Mouse (Mus musculus): ENCODE results near the gene Gpr162. TPM values are rescaled to one million over a fixed set of nuclear protein-coding genes. Genes with fewer than 3 reads are reported as not detected.
"Not testable (repeated sequence)": the region's sequence is repeated elsewhere in the genome, so short reads cannot be mapped to it uniquely, and the experiment has no call there.

The Gpr162 gene
- not detected in 2 replicates for total RNA-seq (2015; ENCODE audit: low replicate concordance)
- total RNA-seq (2017; ENCODE audit: low replicate concordance) = not detected in 2 replicates

GRCm38 (mm10) chr6:124863658-124864298, at the start of gene Gpr162:
TSS of gene Gpr162 (minus strand) at chr6:124863983.
- no peak for ATAC-seq (replicated peaks; ENCODE audit: low FRiP score, poor library complexity, severe bottlenecking)

DNA sequence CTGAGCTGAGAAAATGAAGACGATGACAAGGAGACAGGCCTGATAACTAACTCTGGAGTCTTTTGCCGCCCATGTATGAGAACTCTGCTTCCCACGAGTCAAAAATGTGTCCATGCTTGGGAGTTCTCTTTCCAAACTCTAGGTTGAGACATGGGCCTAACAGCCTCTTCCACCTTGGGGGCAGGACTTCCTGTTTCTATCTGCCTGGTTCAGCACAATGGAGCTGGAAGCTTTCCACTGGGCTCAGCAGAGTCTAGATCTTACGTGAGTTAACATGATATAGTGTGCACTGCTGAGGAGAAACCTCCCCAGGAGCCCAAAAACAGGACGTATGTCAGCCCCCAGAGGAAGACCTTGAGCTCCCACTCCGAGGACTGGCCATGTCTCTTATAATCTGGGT, 49.4 kb upstream of the Gpr162 start:
- ATAC-seq (replicated peaks; ENCODE audit: low FRiP score, poor library complexity, severe bottlenecking) = no peak

DNA sequence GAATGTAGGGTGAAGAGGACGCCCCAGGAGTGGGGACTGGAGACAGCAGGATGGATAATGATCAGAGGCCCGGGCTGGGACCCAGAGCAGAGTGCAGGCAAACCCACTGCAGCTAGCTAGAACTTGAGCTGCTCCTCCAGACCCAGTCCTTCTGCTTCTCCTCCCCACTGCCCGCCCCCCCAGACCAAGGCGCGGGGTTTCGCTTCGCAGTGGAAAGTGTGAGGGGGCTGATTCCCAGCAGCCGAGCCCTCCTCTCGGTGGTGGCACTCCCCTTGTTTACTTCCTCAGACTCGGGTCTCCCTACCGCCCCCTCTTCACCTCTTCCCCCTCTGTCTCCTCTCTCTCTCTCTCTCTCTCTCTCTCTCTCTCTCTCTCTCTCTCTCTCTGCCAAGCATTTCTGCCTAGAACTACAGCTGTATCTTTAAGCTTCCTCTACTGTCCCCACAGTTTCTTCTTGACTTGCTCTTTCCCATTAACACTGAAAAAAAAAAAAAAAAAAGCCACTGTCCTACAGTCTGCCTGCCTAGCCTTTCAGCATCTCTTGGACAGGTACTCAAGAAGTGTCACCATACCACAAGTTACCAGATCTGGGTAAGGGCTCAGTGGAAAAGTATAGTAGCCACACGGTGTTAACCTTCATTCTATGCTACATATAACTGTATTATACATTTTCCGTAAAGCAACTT, 47.9 kb upstream of the Gpr162 start, which contains the start of gene Lag3:
Lag3 (minus strand) TSS at position 173 of the 686 bp plus-strand sequence.
- ATAC-seq (replicated peaks; ENCODE audit: low FRiP score, poor library complexity, severe bottlenecking) = no peak

DNA sequence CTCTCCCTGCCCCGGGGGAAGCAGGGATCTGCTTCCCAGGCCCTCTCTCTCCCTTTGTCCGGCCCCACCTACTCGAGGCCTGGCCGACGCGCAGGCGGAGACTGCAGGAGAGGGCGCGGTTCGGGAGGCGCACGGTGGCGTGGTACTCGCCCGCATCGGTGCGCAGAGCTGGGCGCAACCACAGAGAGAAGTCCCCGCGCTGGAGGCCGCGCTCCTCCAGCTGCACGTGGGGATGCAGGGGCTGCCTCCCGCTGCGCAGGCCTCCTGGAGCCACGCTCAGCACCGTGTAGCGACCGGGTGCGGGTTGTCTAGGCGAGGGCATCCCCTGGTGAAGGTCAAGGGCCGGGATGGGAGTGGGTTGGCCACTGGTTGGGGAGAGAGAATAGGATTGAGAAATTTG, 46.2 kb upstream of the Gpr162 start:
- no peak for ATAC-seq (replicated peaks; ENCODE audit: low FRiP score, poor library complexity, severe bottlenecking)

GRCm38 (mm10) chr6:124907767-124908166, 44.0 kb upstream of the Gpr162 start:
- no peak for ATAC-seq (replicated peaks; ENCODE audit: low FRiP score, poor library complexity, severe bottlenecking)

DNA sequence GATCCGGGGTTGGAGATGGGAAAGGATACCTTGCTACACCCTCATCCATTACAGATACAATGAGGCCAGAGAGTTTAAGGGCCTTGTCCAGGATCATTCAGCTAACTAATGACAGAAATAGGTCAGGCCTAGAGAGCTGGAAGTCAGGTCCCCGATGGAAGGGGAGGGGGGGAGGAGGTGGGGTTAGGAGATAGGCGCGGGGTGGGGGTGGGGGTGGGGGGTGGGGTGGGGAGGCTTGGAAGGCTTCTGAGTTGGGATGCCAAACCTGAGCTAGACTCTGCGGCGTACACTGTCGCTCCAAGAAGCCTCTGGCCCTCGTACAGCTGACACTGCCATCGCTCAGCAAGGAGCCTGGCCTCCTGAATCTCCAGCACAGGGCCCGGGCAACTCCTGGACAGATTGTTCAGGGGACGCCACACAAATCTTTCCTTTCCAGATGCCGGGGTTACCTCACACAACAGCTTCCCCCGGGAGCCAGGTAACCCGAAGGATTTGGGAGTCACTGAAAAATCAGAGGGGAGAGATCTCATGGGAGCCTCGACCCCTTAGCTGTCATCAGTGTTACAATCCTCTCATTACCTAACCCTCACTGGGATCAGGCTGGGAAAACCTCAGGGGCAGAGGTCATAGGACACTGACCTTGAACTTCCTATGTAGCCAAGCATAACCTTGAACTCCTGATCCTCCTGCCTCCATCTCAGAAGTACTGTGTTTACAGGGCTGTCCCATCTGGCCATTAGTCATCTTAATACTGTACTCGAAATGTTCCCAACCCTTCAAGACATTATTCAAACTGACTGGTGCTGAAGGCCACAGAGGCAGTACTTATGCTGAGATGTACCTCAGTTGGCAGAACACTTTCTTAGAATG, 41.4 kb upstream of the Gpr162 start:
- ATAC-seq (replicated peaks; ENCODE audit: low FRiP score, poor library complexity, severe bottlenecking) = no peak

DNA sequence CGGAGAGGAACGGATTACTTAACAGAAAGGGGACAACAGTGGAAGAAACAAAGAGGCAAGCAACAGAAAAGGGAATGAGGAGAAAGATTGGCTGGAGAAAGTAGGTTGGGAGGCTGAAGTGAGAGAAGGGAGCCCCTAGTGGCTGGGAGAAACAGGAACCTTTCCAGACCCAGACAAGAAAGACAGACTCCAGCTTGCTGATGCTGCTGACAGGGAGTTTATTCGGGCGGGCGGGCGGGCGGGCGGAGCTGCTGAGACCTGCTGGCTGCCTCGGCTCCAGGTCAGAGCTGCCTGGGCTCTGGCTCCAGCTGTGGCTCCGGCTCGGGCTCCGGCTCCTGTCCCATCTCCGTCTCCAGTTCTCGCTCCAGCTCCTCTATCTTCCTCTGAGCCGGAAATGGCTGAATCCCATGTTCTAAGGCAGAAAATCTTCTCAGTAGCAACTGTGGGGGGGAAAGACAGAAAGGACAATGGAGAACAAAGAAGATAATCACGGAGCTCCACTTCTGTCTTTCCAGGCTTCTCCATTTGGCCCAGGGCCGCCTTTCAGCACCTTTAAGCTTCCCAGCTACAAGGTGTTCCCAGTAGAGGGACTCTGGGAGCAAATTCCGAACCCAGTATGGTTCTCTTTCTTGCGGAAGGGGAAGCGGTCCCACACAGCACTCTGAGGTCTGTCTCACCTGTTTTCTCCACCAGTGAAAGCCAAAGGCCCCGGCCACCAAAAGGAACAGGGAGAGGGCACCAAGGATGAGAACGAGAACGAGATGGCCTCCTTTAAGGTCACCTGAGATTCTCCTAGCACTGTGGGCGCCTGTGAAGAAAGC, 40.6 kb upstream of the Gpr162 start:
- peak; percentile 73 for ATAC-seq (replicated peaks; ENCODE audit: low FRiP score, poor library complexity, severe bottlenecking)

DNA sequence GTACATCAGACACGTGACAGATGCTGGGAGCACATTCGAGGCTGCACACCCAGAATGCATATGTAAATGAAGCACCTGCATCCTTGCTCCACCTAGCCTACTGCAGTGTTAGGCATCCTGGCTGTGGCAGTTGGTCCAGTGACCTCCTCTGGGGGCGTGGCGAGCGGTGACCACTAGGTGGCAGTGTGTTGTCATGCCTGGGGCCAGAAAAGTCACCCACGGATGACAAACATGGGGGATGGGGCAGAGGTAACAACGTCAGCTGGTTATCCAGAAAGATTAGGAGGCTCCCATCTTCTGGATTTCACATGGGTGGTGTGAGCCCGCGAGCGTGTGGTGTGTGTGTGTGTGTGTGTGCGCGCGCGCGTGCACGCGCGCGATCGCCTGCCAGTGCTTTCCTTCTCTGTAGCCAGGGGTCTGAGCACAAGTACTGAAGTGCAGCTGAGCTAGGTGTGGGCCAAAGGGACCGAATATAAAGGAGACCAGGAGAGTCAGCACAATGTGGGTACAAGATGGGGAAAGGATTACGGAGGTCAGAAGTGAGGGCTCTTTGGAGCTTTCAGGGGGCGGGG, 39.9 kb upstream of the Gpr162 start:
- peak; percentile 95 for ATAC-seq (replicated peaks; ENCODE audit: low FRiP score, poor library complexity, severe bottlenecking)

- no peak for ATAC-seq (replicated peaks; ENCODE audit: low FRiP score, poor library complexity, severe bottlenecking)
Observed at GRCm38 (mm10) chr6:124901851-124902250, 38.1 kb upstream of the Gpr162 start.

GRCm38 (mm10) chr6:124900801-124901480, 37.2 kb upstream of the Gpr162 start:
- no peak for ATAC-seq (replicated peaks; ENCODE audit: low FRiP score, poor library complexity, severe bottlenecking)

GRCm38 (mm10) chr6:124900056-124900800, 36.4 kb upstream of the Gpr162 start:
- no peak for ATAC-seq (replicated peaks; ENCODE audit: low FRiP score, poor library complexity, severe bottlenecking)

DNA sequence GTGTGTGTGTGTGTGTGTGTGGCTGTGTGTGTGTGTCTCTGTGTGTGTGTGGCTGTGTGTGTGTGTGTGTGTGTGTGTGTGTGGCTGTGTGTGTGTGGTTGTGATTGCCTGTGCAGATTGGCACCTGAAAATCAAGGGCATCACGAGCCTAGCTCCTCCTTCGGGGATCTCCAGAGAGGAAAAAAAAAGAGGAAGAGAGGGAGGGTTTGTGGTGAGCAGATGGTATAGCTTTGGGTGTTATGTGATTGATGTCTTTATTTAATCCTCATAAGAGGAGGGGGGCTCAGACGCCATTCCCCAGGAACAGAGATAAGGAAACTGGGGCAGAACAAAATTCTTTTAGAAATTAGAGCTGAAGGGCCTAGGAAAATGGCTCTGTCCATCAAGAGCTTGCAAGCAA, 34.6 kb upstream of the Gpr162 start:
- no peak for ATAC-seq (replicated peaks; ENCODE audit: low FRiP score, poor library complexity, severe bottlenecking)

- ATAC-seq (replicated peaks; ENCODE audit: low FRiP score, poor library complexity, severe bottlenecking) = not testable (repeated sequence)
Observed at GRCm38 (mm10) chr6:124894113-124894512, 30.3 kb upstream of the Gpr162 start.

GRCm38 (mm10) chr6:124890997-124891396, 27.2 kb upstream of the Gpr162 start:
- no peak for ATAC-seq (replicated peaks; ENCODE audit: low FRiP score, poor library complexity, severe bottlenecking)

DNA sequence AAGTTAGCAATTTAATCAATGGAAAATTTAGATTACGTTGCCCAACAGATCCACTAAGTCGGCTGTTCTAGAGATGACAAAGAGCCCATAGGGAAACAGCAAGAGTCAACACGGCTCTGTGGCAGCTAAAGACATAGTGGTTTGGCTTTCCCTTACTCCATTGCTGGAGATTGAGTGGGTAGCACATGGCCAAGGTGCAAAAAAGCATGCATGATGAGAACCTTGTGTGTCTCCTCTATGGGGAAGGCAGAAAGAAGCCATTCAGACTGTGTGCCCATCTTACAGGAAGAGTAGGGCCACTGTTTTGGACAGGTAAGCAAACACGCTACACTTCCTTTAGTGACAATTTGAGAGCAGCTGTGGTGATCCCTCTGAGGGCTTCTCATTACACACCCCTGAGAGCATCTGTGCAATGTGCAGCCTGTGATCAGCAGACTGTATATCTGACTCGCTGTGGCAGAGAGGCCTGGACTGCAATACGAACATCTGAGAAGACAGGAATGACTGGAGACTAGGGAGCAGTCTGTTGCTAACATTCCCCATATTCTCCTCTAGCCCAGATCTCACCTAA, 24.9 kb upstream of the Gpr162 start:
- no peak for ATAC-seq (replicated peaks; ENCODE audit: low FRiP score, poor library complexity, severe bottlenecking)

DNA sequence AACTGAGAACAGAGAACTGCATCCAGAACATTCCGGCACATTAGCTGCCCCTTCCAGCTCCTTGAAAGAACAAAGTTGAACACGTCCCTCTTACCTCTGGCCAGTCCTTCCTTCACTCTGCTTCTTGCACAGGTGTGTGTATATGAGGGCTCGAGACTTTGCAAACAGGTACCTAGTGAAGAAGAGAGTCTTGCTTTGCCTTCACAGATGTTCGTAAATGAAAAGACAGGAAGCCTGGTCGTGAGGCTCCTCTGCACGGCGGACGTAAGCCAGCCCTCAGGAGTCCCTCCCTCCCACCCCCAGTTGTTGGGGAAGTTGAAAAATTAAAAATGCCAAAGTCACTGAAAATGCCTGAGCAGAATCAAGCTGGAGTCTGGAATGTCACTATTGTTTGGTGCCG, 24.2 kb upstream of the Gpr162 start, which contains the start of gene Cd4:
Cd4 (minus strand) TSS at position 236 of the 400 bp plus-strand sequence.
- no peak for ATAC-seq (replicated peaks; ENCODE audit: low FRiP score, poor library complexity, severe bottlenecking)

- ATAC-seq (replicated peaks; ENCODE audit: low FRiP score, poor library complexity, severe bottlenecking) = no peak
Observed at GRCm38 (mm10) chr6:124885956-124886381, 22.2 kb upstream of the Gpr162 start.
